Mouse (Mus musculus): ENCODE results near the gene Gm21976. TPM values are rescaled to one million over a fixed set of nuclear protein-coding genes. Genes with fewer than 3 reads are reported as not detected.

Gm21976 gene
- polyA plus RNA-seq, 1 experiment from 2014 or later = not detected

GRCm38 (mm10) chr13:98306852-98307475, 27.3 kb downstream of the Gm21976 start:
- Histone ChIP-seq H3K27ac (replicated peaks; ENCODE audit: low read depth, low read length) (0 out of 2 replicates have a peak overlapping the region, but pooled peaks have one; percentile 22), H3K36me3 (ENCODE audit: control insufficient read depth, insufficient read depth, low read length) (peaks cover 38% of the 10 kb centered on the region), H3K9me3 (ENCODE audit: control insufficient read depth, low read length) (no peaks in the 10 kb centered on the region), H3K4me3 (ENCODE audit: low read depth, low read length) (no peak overlapping the region), H3K4me2 (ENCODE audit: low read depth, low read length) (0 out of 2 replicates have a peak overlapping the region, but pooled peaks have one; percentile 2), H3K27me3 (replicated peaks; ENCODE audit: control insufficient read depth, insufficient read depth, low read length) (no peaks in the 10 kb centered on the region), H3K4me1 (ENCODE audit: control insufficient read depth, insufficient read depth, low read length) (no peaks in the 10 kb centered on the region), H3K9ac (ENCODE audit: low read depth, low read length) (no peak overlapping the region)
- 35% methylated on average over 14 of the region's 14 CpGs for WGBS
- ATAC-seq (ENCODE audit: low read depth) (0 out of 2 replicates have a peak, but pooled peaks have one; percentile 19), DNase-seq (ENCODE audit: low spot score) (peak; percentile 16)

- Histone ChIP-seq H3K4me1 (ENCODE audit: control insufficient read depth, insufficient read depth, low read length) (no peaks in the 10 kb centered on the region), H3K9ac (ENCODE audit: low read depth, low read length) (no peak overlapping the region), H3K27me3 (replicated peaks; ENCODE audit: control insufficient read depth, insufficient read depth, low read length) (no peaks in the 10 kb centered on the region), H3K4me3 (ENCODE audit: low read depth, low read length) (no peak overlapping the region), H3K4me2 (ENCODE audit: low read depth, low read length) (no peak overlapping the region), H3K27ac (replicated peaks; ENCODE audit: low read depth, low read length) (no peak overlapping the region), H3K9me3 (ENCODE audit: control insufficient read depth, low read length) (no peaks in the 10 kb centered on the region), H3K36me3 (ENCODE audit: control insufficient read depth, insufficient read depth, low read length) (peaks cover 48% of the 10 kb centered on the region)
- ATAC-seq (ENCODE audit: low read depth) (no peak), DNase-seq (ENCODE audit: low spot score) (no peak)
- 74% methylated on average over 5 of the region's 5 CpGs for WGBS
These were observed 28.3 kb downstream of the Gm21976 start for GRCm38 (mm10) chr13:98308004-98308403.

GRCm38 (mm10) chr13:98308724-98309123, 29.0 kb downstream of the Gm21976 start:
- DNase-seq (ENCODE audit: low spot score) (no peak), ATAC-seq (ENCODE audit: low read depth) (no peak)
- WGBS = 71% methylated on average over 4 of the region's 4 CpGs
- Histone ChIP-seq H3K36me3 (ENCODE audit: control insufficient read depth, insufficient read depth, low read length) (peaks cover 55% of the 10 kb centered on the region), H3K27ac (replicated peaks; ENCODE audit: low read depth, low read length) (no peak overlapping the region), H3K4me1 (ENCODE audit: control insufficient read depth, insufficient read depth, low read length) (no peaks in the 10 kb centered on the region), H3K4me3 (ENCODE audit: low read depth, low read length) (no peak overlapping the region), H3K4me2 (ENCODE audit: low read depth, low read length) (no peak overlapping the region), H3K9me3 (ENCODE audit: control insufficient read depth, low read length) (no peaks in the 10 kb centered on the region), H3K9ac (ENCODE audit: low read depth, low read length) (no peak overlapping the region), H3K27me3 (replicated peaks; ENCODE audit: control insufficient read depth, insufficient read depth, low read length) (no peaks in the 10 kb centered on the region)

GRCm38 (mm10) chr13:98311597-98311996, 31.9 kb downstream of the Gm21976 start:
- H3K4me1 ChIP-seq (ENCODE audit: control insufficient read depth, insufficient read depth, low read length) = peaks cover 11% of the 10 kb centered on the region
- H3K4me2 ChIP-seq (ENCODE audit: low read depth, low read length) = no peak overlapping the region

GRCm38 (mm10) chr13:98313631-98314030, 33.9 kb downstream of the Gm21976 start:
- 73% methylated on average over 7 of the region's 7 CpGs for WGBS
- Histone ChIP-seq H3K27ac (replicated peaks; ENCODE audit: low read depth, low read length) (no peak overlapping the region), H3K4me1 (ENCODE audit: control insufficient read depth, insufficient read depth, low read length) (peaks cover 11% of the 10 kb centered on the region), H3K27me3 (replicated peaks; ENCODE audit: control insufficient read depth, insufficient read depth, low read length) (no peaks in the 10 kb centered on the region), H3K36me3 (ENCODE audit: control insufficient read depth, insufficient read depth, low read length) (peaks cover 60% of the 10 kb centered on the region), H3K4me3 (ENCODE audit: low read depth, low read length) (no peak overlapping the region), H3K9ac (ENCODE audit: low read depth, low read length) (no peak overlapping the region), H3K9me3 (ENCODE audit: control insufficient read depth, low read length) (no peaks in the 10 kb centered on the region), H3K4me2 (ENCODE audit: low read depth, low read length) (no peak overlapping the region)
- DNase-seq (ENCODE audit: low spot score) = no peak
- ATAC-seq (ENCODE audit: low read depth) = no peak

More at GRCm38 (mm10) chr13:98311597-98311996, 31.9 kb downstream of the Gm21976 start:
- Histone ChIP-seq H3K9me3 (ENCODE audit: control insufficient read depth, low read length) (no peaks in the 10 kb centered on the region), H3K36me3 (ENCODE audit: control insufficient read depth, insufficient read depth, low read length) (peaks cover 68% of the 10 kb centered on the region), H3K27me3 (replicated peaks; ENCODE audit: control insufficient read depth, insufficient read depth, low read length) (no peaks in the 10 kb centered on the region), H3K4me3 (ENCODE audit: low read depth, low read length) (no peak overlapping the region), H3K27ac (replicated peaks; ENCODE audit: low read depth, low read length) (no peak overlapping the region), H3K9ac (ENCODE audit: low read depth, low read length) (no peak overlapping the region)
- DNase-seq (ENCODE audit: low spot score) (no peak), ATAC-seq (ENCODE audit: low read depth) (no peak)
- 91% methylated on average over 5 of the region's 5 CpGs for WGBS

- Histone ChIP-seq H3K27ac (replicated peaks; ENCODE audit: low read depth, low read length) (no peak overlapping the region), H3K4me2 (ENCODE audit: low read depth, low read length) (peak overlapping the region; percentile 80), H3K9ac (ENCODE audit: low read depth, low read length) (peak overlapping the region; percentile 1; the same call in 1 of the 2 replicates), H3K36me3 (ENCODE audit: control insufficient read depth, insufficient read depth, low read length) (peaks cover 49% of the 10 kb centered on the region), H3K4me3 (ENCODE audit: low read depth, low read length) (peak overlapping the region; percentile 99), H3K4me1 (ENCODE audit: control insufficient read depth, insufficient read depth, low read length) (peaks cover 11% of the 10 kb centered on the region), H3K9me3 (ENCODE audit: control insufficient read depth, low read length) (no peaks in the 10 kb centered on the region), H3K27me3 (replicated peaks; ENCODE audit: control insufficient read depth, insufficient read depth, low read length) (no peaks in the 10 kb centered on the region)
- DNase-seq (ENCODE audit: low spot score) (no peak), ATAC-seq (ENCODE audit: low read depth) (no peak)
- WGBS = 61% methylated on average over 4 of the region's 4 CpGs
These were observed 35.4 kb downstream of the Gm21976 start for GRCm38 (mm10) chr13:98315124-98315523.

GRCm38 (mm10) chr13:98316140-98316479, 36.4 kb downstream of the Gm21976 start:
- peaks cover 11% of the 10 kb centered on the region for H3K4me1 ChIP-seq (ENCODE audit: control insufficient read depth, insufficient read depth, low read length)
- WGBS = 3% methylated on average over 16 of the region's 17 CpGs
- H3K9ac ChIP-seq (ENCODE audit: low read depth, low read length) = peak overlapping the region; percentile 98
- no peaks in the 10 kb centered on the region for H3K9me3 ChIP-seq (ENCODE audit: control insufficient read depth, low read length)
- peak overlapping the region; percentile 80 for H3K4me2 ChIP-seq (ENCODE audit: low read depth, low read length)
- H3K27me3 ChIP-seq (replicated peaks; ENCODE audit: control insufficient read depth, insufficient read depth, low read length) = no peaks in the 10 kb centered on the region
- no peak for ATAC-seq (ENCODE audit: low read depth)
- DNase-seq (ENCODE audit: low spot score) = peak; percentile 24
- H3K36me3 ChIP-seq (ENCODE audit: control insufficient read depth, insufficient read depth, low read length) = peaks cover 39% of the 10 kb centered on the region
- H3K4me3 ChIP-seq (ENCODE audit: low read depth, low read length) = peak overlapping the region; percentile 99
- H3K27ac ChIP-seq (replicated peaks; ENCODE audit: low read depth, low read length) = peak overlapping the region; percentile 92

GRCm38 (mm10) chr13:98316480-98317245, 37.0 kb downstream of the Gm21976 start, which contains the start of gene Btf3:
Gene Btf3, minus strand, starts transcription at chr13:98317006.
- WGBS = under 1% methylated on average over 43 of the region's 90 CpGs
- Histone ChIP-seq H3K27ac (replicated peaks; ENCODE audit: low read depth, low read length) (peak within 1 kb of the TSS; percentile 92), H3K4me2 (ENCODE audit: low read depth, low read length) (peak within 1 kb of the TSS; percentile 80), H3K4me1 (ENCODE audit: control insufficient read depth, insufficient read depth, low read length) (peaks cover 11% of the 10 kb centered on the region), H3K27me3 (replicated peaks; ENCODE audit: control insufficient read depth, insufficient read depth, low read length) (no peaks in the 10 kb centered on the region), H3K4me3 (ENCODE audit: low read depth, low read length) (peak within 1 kb of the TSS; percentile 99), H3K36me3 (ENCODE audit: control insufficient read depth, insufficient read depth, low read length) (peaks cover 33% of the 10 kb centered on the region), H3K9me3 (ENCODE audit: control insufficient read depth, low read length) (no peaks in the 10 kb centered on the region), H3K9ac (ENCODE audit: low read depth, low read length) (peak within 1 kb of the TSS; percentile 98)
- ATAC-seq (ENCODE audit: low read depth) = peak; percentile 94
- peak; percentile 97 for DNase-seq (ENCODE audit: low spot score)

All from embryonic facial prominence, embryonic 14.5 days (tissue).